Mouse (Mus musculus): ENCODE results near the gene Smarce1.
"Not testable (repeated sequence)": the region's sequence is repeated elsewhere in the genome, so short reads cannot be mapped to it uniquely, and the experiment has no call there.

Smarce1 gene

DNA sequence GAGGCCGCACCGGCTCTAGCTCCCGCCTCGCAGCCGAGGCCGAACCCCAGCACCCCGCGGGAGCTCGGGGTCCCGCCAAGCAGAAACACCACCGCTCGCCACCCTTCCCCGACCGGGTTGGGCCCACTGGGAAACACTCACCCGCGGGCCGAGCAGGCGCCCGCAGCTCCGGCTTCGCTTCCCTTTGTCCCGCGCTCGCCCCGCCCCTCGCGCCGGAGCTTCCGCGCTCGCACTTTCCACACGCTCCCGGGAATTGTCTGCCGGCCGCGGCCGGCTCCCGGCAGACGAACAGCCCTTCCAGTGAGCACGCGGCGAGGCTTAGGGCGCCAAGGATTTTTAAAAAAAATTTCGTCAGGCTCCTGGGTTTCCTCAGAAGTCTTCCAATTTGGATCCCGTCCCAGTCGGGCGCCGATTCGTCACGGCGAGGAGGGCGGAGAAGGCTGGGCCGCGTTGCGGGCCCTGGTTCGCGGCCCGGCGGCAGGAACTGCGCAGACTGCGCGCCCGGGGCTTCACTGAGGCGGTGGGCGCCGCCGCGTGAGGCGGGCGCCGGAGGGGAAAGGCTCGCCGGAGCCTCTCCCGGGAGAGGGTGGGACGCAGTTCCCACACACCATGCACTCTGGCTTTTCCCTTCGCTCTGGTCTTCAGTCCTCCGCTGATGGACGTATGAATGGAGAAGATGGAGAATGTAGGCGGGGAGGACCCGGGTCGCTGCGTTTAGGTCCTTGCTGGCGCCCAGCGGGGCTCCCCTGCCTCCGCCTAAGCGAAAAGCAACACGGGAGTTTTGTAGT, at the start of gene Smarce1:
Smarce1 (minus strand) TSS at position 757 of the 788 bp plus-strand sequence.
- DNase-seq (ENCODE audit: low spot score) = peak; percentile 76

DNA sequence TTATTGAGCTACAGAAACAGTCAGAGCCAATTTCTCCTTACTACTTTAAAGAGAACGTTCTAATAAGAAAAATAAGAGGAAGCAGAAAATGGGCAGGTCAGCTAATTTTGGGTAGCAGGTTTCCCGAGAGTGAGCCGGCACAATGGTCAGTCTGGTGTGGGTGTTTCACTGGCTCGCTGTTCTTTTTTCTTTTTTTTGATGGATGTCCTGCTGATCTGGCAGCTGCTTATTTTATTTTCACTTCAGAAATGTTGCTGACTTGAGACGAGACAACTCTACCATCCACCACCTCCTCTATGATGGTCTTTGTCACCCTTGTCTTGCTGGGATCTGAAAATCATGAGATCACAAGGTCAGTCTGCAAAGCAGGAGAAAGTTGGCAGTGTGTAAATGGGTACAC, 49.2 kb upstream of the Smarce1 start:
- DNase-seq (ENCODE audit: low spot score) = no peak

DNA sequence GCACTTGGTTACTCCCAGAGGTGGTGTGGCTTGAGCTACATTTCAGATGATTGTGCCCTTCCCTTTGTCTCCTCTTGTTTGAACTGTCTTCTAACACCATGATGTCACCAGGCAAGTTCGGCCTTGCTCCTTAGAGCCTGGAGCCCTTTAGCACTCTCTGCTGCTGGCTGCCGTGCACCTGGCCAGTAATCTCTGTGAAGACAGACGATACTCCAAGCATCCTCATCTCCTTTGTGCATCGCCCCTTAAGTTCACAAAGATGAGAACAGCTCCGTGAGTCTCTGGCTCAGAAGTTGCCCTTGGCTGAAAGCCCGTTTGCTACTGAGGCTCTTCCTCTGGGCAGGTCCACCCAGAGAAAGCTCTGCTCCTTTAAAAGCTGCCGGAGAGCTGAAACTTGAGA, 46.0 kb upstream of the Smarce1 start:
- DNase-seq (ENCODE audit: low spot score) = no peak

DNA sequence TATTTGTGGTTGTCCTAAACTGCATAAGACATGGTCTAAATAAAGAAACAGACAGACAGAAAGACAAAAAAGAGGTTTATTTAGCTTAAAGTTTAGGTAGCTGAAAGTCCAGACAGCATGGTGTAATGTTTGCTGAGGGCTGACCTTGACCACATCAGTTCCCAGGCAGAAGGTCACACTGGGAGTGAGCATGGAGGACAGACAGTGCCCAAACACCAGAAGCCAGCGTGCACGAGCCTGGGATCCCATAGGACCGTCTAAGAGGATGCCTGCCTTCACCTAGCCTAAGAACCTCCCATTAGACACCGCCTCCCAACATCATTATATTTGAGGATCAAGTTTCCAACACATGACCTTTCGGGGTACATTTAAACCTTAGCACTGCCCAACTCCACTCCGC, 44.8 kb upstream of the Smarce1 start:
- DNase-seq (ENCODE audit: low spot score) = no peak

DNA sequence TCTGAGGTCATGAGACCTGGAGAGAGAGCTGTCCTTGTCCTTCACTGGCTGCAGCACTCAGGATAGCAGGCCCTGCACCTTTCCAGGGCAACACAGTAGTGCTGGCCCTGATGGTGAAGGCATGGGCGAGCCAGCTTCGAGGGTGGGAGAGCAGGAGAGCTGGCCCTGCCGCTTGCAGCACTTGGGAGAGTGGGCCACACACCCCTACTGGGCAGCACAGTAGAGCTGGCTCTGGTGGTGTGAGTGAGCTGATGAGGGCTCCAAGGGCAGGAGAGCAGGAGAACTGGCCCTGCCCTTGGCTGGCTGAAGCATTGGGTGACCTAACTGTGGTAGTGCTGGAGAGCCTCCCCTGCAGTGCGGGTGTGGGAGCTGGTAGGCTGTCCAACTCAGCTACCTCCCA, 41.9 kb upstream of the Smarce1 start:
- DNase-seq (ENCODE audit: low spot score) = no peak

DNA sequence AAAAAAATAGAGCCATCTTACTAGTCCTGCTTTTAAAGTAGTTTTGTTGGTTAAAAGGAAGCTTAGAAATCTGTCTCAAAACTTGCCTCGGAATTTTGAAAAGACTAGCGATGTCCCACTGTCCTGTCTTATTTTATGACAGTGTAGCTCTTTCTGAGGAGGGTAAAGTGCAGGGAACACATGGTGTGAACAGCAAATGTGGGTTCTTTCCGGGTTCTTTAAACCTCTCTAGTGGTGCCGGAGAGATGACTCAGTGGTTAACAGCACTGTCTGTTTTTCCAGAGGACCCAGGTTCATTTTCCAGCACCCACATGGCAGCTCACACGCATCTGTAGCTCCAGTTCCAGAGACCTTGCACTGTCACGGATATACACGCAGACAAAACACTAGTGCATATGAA, 38.4 kb upstream of the Smarce1 start:
- no peak for DNase-seq (ENCODE audit: low spot score)

DNA sequence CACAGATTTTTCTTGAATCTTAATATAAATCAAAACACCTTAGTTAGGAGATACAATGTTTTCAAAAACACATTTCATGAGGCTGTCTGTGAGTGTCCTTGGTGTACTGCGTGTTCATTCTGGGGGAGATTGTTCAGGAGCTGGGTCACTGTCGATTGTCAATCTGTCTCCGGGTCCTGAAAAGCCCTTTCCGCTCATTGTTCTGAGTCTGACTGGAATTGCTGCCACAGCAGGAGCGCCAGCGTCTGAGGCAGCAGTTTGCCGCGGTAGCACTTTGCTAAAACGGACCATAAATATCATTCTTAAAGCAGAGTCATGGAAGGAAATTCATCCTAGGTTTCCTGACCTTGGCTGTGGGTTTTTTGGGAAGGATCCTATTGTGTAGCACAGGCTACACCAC, 35.0 kb upstream of the Smarce1 start:
- no peak for DNase-seq (ENCODE audit: low spot score)

DNA sequence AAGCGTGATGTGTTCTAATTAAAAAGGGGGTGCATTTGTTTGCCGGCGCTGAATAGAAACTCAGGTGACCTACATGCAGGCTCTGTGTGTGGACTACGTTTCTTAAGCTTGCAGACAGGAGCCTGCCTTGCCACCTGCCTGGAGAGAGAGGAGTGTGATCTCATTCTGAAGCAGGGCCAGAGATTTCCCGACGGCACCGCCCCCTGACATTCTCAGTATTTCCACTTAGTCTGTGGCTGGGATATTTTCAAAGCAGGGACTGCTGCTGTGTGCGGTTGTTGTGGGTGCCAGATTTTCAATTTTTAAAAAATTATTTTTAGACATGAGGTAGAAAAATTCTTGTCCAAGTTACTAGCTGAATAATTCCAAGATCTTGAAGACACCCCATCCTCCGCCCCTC, 34.4 kb upstream of the Smarce1 start:
- DNase-seq (ENCODE audit: low spot score) = no peak

DNA sequence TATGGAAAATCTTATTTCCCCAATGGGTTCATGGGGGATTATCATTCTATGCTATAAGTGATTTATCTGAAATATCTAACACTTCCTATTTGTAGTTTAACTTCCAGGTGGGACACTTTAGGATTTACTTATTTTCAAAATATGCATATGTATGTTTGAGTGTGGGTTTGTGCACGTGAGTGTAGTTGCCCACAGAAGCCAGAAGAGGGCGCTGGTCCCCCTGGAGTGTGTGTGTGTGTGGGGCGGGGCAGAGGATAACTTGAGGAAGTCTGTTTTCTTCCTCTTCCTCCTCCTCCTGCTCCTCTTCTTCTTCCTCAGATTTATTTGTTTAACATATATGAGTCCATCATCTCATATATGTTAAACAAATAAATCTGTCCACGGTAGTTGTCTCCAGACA, 25.4 kb upstream of the Smarce1 start:
- no peak for DNase-seq (ENCODE audit: low spot score)

DNA sequence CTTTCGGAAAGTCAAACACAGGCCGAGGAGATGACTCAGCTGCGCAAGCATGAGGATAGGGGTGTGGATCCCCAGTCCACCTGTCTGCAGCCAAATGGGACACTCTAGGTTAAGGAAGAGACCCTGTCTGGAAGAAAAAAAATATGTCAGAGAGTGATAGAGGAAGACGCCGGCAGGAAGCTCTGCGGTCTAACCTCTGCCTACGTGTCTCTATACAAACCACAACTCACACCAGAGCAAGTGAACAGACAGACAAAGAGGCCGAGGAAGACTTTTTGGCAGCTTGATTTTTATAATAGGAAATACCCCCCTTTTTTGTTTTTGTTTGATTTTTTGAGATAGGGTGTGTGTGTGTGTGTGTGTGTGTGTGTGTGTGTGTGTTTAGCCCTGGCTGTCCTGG, 24.5 kb upstream of the Smarce1 start:
- no peak for DNase-seq (ENCODE audit: low spot score)

DNA sequence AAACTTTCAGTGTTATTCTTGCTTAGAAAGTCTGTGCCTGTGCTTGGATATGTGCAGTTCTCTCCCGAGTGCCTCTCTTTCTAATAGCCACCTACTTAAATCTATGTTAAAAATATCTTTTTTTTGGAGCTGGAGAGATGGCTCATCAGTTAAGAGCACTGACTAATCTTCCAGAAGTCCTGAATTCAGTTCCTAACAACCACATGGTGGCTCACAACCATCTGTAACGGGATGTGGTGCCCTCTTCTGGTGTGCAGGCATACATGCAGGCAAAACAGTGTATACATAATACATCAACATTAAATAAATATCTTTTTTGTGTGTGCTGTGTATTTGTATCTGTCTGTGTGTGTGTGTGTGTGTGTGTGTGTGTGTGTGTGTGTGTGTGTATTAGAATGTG, 23.1 kb upstream of the Smarce1 start:
- DNase-seq (ENCODE audit: low spot score) = no peak

DNA sequence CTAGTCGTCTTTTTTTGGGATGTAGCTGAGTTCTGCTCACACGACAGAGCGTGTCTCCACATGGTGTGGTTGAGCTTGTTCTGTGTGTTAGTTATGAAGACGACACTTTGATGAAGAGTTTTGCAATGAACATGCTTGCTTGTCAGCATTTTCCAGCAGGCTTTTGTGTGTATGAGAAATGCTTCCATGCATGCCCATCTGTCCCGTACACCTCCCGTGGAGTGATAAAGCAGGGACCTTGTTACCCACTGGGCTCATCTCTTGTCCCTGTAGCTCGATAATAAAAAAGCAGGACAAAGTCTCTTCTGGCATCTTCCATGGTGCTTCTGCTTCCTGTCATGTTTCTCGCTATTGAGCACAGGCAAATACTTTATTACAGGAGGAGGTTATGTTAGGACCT, 21.9 kb upstream of the Smarce1 start:
- DNase-seq (ENCODE audit: low spot score) = no peak

DNA sequence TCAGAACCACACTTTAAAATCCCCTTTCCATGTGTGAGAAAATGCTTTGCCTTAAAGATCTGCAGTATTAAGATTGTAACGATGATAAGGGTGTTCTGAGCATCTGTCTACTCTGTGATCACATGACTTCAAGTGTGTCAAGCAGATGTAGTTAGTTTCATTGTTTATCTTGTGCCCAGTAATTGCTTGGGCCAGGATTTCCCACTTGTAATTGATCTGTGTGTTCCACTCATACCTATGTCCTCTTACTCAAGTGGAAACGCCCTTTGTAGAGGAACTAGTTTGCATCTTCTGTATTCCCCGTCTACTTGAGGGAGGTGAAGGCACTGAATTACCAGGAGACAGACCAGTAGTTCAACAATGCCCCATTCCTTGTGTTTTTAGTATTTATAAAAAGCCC, 19.8 kb upstream of the Smarce1 start:
- DNase-seq (ENCODE audit: low spot score) = no peak

DNA sequence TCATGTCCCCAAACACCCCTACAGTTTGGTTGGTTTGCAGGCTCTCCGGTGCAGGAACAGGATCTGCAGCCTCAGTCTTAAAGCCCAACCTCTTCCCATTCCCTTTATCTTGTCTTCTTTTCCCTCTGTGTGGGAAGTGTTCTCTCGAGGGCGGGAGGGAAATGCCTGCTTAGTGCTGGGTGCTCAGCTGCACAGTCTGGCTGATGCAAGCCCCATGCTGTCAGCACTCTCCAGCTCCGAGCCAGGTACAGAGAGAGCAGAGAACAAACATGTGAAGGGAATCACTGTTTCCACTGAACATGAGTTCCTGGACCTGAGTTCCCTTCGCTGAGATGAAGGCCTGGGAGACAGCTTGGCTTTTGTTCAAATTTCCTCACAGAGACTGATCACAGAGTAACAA, 19.4 kb upstream of the Smarce1 start:
- DNase-seq (ENCODE audit: low spot score) = no peak

DNA sequence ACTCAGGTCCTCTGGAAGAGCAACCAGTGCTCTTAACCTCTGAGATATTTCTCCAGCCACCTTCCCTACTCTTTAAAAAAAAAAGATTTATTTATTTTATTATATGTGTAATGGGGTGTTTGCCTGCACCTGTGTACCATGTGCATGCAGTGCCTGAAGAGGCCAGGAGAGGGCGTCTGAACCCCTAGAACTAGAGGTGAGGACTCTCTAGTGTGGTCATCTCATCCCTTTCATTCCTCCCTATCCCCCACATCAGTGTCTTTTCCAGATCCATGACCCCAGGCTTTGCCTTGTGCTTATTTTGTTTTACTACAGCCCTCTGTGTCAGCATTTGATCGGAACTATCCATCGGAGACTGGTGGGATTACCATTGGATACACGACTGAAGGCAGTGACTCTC, 18.3 kb upstream of the Smarce1 start:
- no peak for DNase-seq (ENCODE audit: low spot score)

DNA sequence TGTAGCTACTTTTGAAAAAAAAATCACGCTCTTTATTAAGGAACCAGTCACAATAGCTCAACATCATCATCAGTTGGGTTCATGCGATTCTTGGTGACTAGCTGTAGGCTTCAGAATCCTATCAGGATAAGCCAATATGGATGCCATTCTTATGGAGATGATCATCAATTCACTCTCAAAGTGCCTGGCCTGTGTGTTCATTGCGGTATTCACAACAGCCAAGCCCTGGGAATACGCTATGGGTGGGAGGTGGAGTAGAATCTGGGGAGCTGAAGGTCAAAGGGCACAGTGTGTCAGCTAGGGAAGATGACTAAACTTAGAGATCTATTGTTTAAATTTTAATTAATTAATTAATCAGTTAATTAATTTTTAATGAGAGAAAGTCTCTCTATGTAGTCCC, 17.1 kb upstream of the Smarce1 start:
- no peak for DNase-seq (ENCODE audit: low spot score)

DNA sequence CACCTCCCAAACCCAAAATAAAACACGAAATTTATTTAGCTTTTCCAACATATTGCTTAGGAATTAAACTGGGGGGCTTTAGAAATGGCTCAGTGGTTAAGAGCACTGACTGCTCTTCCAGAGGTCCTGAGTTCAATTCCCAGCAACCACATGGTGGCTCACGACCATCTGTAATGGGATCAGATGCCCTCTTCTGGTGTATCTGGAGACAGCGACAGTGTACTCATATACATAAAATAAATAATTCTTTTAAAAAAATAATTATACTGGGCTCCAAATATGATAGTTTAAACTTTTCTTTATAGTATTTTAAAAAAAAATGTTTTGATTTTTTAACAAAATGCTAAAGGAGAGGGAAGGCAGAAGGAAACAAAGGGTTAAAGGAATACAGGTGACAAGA, 13.7 kb upstream of the Smarce1 start:
- DNase-seq (ENCODE audit: low spot score) = not testable (repeated sequence)

DNA sequence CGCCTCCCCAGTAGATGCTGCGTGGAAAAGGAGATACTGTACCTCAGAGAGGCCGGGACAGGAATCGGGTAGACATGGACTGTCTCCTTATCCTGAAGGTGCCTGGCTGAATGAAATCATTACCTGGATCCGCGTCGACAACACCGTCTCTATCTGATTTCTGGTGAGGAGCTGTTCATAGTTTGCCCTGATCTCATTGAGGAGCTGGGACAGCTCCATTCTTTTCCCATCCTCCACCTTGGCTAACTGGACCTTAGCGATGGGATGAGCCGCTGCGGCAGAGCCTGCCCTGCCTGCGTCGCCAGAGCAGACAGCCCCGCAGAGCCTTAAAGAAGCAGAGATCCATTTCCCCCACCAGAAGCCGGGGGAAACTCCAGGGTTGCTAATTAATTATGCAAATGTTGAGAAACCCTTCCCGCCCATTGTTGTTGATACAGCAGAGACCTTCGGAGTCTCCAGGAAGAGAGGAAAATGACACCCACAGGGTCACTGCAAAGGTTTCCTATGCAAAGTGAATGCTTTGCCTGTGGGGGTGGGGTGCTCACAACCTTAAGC, 13.1 kb upstream of the Smarce1 start, which contains the start of gene Krt222:
Krt222 (minus strand) TSS at position 266 of the 555 bp plus-strand sequence.
- DNase-seq (ENCODE audit: low spot score) = no peak

DNA sequence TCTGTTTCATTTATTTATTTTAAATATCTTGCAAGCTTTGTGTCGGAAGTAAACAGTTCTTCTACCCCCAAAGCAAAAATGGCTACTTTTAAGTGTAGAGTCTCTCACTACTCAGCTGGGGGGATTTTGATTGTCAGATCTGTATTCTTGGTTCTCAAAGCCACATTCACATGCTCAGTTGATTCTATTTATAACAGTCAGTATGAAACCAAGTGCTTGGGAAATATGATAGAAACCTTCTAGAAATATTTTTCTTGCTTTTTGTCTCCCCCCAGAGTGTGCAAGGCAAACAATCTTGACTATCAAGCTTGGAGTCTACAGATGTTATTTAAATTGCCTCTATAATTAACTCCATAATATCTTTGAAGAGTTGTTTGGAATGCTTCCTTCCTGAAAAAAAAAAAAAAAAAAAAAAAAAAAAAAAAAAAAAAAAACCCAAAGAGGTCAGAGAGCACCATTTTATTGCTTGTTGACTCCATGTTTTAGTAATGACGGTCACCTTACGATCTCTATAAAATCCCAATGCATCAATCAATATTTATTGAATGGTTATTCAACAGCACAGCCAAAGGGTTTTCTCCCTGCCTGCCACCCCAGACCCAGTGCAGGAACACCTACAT, 12.5 kb upstream of the Smarce1 start:
- DNase-seq (ENCODE audit: low spot score) = no peak

DNA sequence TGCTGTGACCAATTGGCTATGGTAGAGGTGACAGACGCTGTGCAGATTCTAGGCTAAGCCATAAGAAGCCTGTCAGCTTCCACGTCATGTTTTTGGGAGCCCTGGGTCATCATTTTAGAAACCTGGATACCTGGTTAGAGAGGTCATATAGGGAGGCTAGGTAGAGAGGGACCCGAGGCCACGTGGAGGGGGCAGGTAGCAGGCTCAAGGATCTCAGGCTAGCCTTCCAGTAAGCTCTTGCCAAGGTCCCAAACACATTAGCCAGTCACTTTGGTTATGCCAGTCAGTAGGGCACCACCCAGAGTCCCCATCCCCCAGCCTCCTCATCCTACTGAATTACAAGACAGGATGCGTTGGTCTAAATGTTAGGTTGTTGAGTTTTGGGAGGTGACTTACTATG, 11.2 kb upstream of the Smarce1 start:
- no peak for DNase-seq (ENCODE audit: low spot score)

DNA sequence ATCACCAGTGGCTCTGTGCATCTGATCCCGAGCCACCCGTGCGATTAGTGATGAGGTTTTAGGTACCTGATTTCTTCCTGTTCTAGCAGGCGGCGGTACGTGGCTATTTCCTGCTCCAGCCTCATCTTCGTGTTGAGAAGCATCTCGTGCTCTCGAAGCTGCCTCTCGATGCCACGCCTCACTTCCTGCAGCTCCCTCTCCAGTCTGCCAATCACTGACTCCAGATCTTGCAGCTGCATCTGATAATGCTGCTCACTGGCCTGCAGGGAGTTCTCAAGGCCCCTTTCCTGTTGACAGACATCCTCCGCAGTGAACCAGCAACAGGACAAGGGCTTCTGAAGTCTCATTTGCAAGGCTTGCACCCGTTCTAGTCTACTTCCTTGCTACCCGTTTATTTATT, 7.7 kb upstream of the Smarce1 start:
- DNase-seq (ENCODE audit: low spot score) = no peak

DNA sequence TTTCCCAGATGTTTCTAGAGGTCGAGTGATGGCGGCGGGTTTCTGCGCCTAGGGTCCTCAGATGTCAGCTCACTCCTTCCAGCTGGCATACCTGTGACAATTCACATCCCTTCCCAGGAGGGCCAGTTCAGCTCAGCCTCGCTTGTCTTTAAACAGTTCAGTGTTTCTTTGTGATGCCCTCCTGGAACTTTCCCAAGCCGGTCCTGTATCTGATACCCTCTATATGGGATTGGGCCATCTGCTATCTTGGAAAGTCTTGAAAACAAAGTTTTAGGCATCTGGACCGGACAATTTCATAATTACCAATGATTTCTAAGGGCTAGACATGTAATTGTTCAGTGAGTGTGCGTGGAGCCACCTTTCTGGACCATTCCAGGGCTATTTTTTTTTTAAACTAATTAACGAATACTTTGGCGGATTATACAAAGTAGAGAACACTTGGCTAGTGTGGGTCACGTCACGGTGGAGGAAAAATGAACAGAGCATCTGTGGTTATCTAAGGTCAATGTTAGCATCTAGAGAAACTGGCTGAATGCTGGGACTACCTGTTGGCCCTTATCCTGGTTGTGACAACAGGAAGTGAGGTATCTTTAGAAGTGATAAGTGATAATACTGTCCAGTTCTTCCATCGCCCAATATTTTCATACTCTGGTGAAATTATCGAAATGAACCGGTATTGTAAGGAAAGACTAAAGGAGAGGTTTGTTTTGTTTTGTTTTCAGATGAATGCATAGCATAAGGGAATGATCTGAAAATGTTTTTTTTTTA, 416 bp upstream of the Smarce1 start:
- no peak for DNase-seq (ENCODE audit: low spot score)

All from ovary, postnatal 10 days (tissue).